Mouse (Mus musculus) liver, adult 2 months (tissue): ENCODE data around the gene Gm10645.

Source experiments
- CTCF ChIP-seq: fragments of 200-500 bp; IDR thresholded peaks from 2 replicates; pipeline ENCODE4 v1.5.1; 2011; ENCODE audit warnings: low read depth, low read length, control low read depth
- POLR2A ChIP-seq: fragments of 200-500 bp; IDR thresholded peaks from 2 replicates; pipeline ENCODE4 v1.6.1; 2011; ENCODE audit warnings: low read length, control low read depth; ENCODE audit not compliant: insufficient read depth; ENCODE audit errors: extremely low read depth

DNA sequence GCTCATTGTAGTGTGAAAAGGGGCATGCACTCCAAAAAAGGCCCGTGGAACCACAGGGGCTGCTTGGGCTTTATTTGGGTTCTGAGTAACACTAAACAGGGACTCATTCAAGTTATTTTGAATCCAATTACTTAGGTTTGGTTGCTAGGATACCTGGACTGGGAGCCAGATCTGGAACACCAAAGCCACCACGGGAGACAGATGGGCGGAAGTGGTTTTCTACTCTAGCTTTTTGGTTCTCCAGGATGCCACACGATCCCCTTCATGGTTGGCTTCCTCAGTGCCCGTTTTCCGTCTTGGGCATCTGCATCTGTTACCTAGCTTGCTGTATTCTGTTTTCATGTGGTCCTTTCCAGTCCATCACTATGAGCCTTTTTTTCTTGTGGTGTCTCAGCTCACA, 30.1 kb upstream of the Gm10645 start:
- TF ChIP-seq POLR2A (no peak), CTCF (no peak)
